Mouse (Mus musculus) splenic B cell, adult 2 months (primary cell): Measurements from ENCODE around the gene S100pbp.

ENCODE experiments used
- DNase-seq: peaks from one replicate; pipeline ENCODE4 v3.0.0-alpha.2; 2011; ENCODE audit warnings: low read depth, low spot score
- H3K27me3 ChIP-seq: 2 replicates; pipeline ENCODE4 v1.6.1; 2012; ENCODE audit warnings: mild to moderate bottlenecking, low read length, moderate library complexity, mixed read lengths; ENCODE audit not compliant: control insufficient read depth, poor library complexity, insufficient read depth, severe bottlenecking
- H3K36me3 ChIP-seq: 2 replicates; pipeline ENCODE4 v1.6.1; 2012; ENCODE audit warnings: mild to moderate bottlenecking, low read length, moderate library complexity, mixed read lengths; ENCODE audit not compliant: control insufficient read depth, poor library complexity, insufficient read depth, severe bottlenecking

The S100pbp gene

GRCm38 (mm10) chr4:129189542-129190519, at the start of gene S100pbp, which contains the start of gene Yars:
Gene S100pbp, minus strand, starts transcription at chr4:129189727.
Gene Yars, plus strand, starts transcription at chr4:129189760.
- H3K36me3 ChIP-seq = no peaks in the 10 kb centered on the region
- DNase-seq = peak; percentile 98

GRCm38 (mm10) chr4:129239075-129239474, 49.5 kb upstream of the S100pbp start:
- no peaks in the 10 kb centered on the region for H3K27me3 ChIP-seq
- DNase-seq = peak; percentile 50
- no peaks in the 10 kb centered on the region for H3K36me3 ChIP-seq

More at GRCm38 (mm10) chr4:129189542-129190519, at the start of gene S100pbp, which contains the start of gene Yars:
- no peaks in the 10 kb centered on the region for H3K27me3 ChIP-seq

- DNase-seq = peak; percentile 10
- H3K27me3 ChIP-seq = no peaks in the 10 kb centered on the region
- H3K36me3 ChIP-seq = no peaks in the 10 kb centered on the region
These were observed 49.1 kb upstream of the S100pbp start for GRCm38 (mm10) chr4:129238579-129239016.

- H3K27me3 ChIP-seq = no peaks in the 10 kb centered on the region
- no peaks in the 10 kb centered on the region for H3K36me3 ChIP-seq
- DNase-seq = no peak
These were observed 48.4 kb upstream of the S100pbp start for GRCm38 (mm10) chr4:129237843-129238441.

GRCm38 (mm10) chr4:129236236-129236813, 46.8 kb upstream of the S100pbp start:
- H3K27me3 ChIP-seq = no peaks in the 10 kb centered on the region
- H3K36me3 ChIP-seq = no peaks in the 10 kb centered on the region
- DNase-seq = no peak

GRCm38 (mm10) chr4:129235147-129235546, 45.6 kb upstream of the S100pbp start:
- no peak for DNase-seq
- no peaks in the 10 kb centered on the region for H3K36me3 ChIP-seq
- no peaks in the 10 kb centered on the region for H3K27me3 ChIP-seq

GRCm38 (mm10) chr4:129234488-129234887, 45.0 kb upstream of the S100pbp start:
- peak; percentile 24 for DNase-seq
- H3K27me3 ChIP-seq = no peaks in the 10 kb centered on the region
- H3K36me3 ChIP-seq = no peaks in the 10 kb centered on the region

- H3K36me3 ChIP-seq = no peaks in the 10 kb centered on the region
- H3K27me3 ChIP-seq = no peaks in the 10 kb centered on the region
- no peak for DNase-seq
These were observed 43.2 kb upstream of the S100pbp start for GRCm38 (mm10) chr4:129232561-129233360.

GRCm38 (mm10) chr4:129231594-129232450, 42.3 kb upstream of the S100pbp start:
- no peaks in the 10 kb centered on the region for H3K27me3 ChIP-seq
- H3K36me3 ChIP-seq = no peaks in the 10 kb centered on the region
- no peak for DNase-seq

- H3K36me3 ChIP-seq = no peaks in the 10 kb centered on the region
- no peaks in the 10 kb centered on the region for H3K27me3 ChIP-seq
- DNase-seq = no peak
These were observed 41.4 kb upstream of the S100pbp start for GRCm38 (mm10) chr4:129230926-129231325.

GRCm38 (mm10) chr4:129227985-129228381, 38.5 kb upstream of the S100pbp start:
- Histone ChIP-seq H3K27me3 (no peaks in the 10 kb centered on the region), H3K36me3 (no peaks in the 10 kb centered on the region)
- no peak for DNase-seq

GRCm38 (mm10) chr4:129227170-129227984, 37.9 kb upstream of the S100pbp start:
- no peak for DNase-seq

GRCm38 (mm10) chr4:129226441-129226963, 37.0 kb upstream of the S100pbp start:
- H3K27me3 ChIP-seq = no peaks in the 10 kb centered on the region
- no peaks in the 10 kb centered on the region for H3K36me3 ChIP-seq
- no peak for DNase-seq

More at GRCm38 (mm10) chr4:129227170-129227984, 37.9 kb upstream of the S100pbp start:
- Histone ChIP-seq H3K36me3 (no peaks in the 10 kb centered on the region), H3K27me3 (no peaks in the 10 kb centered on the region)
